Comparison of ENCODE assay signal across 8 mouse cellular contexts in genomic region chr11:103051249-103051691, GRCm38 (mm10). TPM values are rescaled to one million over a fixed set of nuclear protein-coding genes. Genes with fewer than 3 reads are reported as not detected.
DNase-seq lines count a peak whose midpoint lies in the region; ATAC-seq and TF ChIP-seq lines count a peak whose summit lies in the region.
"Had no signal": no experiment of that assay in that cellular context is flagged by ENCODE, and none has a peak within 500 bp of the region (broad histone marks: within the 10 kb centered on the region; RNA-seq: fewer than 3 reads in every experiment).

No protein-coding gene starts in this region.

- H3K79me2 ChIP-seq in C2C12 (ENCODE audit: control insufficient read depth, insufficient read depth), result peaks cover 34% of the 10 kb centered on the region
- peaks cover 21% of the 10 kb centered on the region; the same call in 1 of the 2 replicates for H3K79me2 ChIP-seq in macrophage (ENCODE audit: inconsistent target)

- peak overlapping the region; percentile 19 for H3ac ChIP-seq in C2C12 (ENCODE audit: control insufficient read depth, insufficient read length, low read depth)

- no peak for TF ChIP-seq CTCF in C2C12 (IDR thresholded peaks at IDR 0.05; ENCODE audit: control insufficient read depth, insufficient read depth, insufficient read length)
- no peak for TF ChIP-seq CTCF in heart, postnatal 0 days (IDR thresholded peaks at IDR 0.05; ENCODE audit: low read depth)

- WGBS in heart, postnatal 0 days, result 14% methylated on average over 8 of the region's 8 CpGs
- WGBS in macrophage (ENCODE audit: missing documents), result 7% methylated on average over 8 of the region's 8 CpGs
- WGBS in forebrain, embryonic 12.5 days, result 88% methylated on average over 8 of the region's 8 CpGs

- H3K9me3 ChIP-seq in heart, postnatal 0 days (replicated peaks; ENCODE audit: control insufficient read depth, low read length), result no peaks in the 10 kb centered on the region
- no peaks in the 10 kb centered on the region for H3K9me3 ChIP-seq in forebrain, embryonic 12.5 days
- H3K9me3 ChIP-seq: limb, embryonic 12.5 days had no signal

- H3K27ac ChIP-seq in heart, postnatal 0 days (ENCODE audit: low read depth), result peak overlapping the region; percentile 82
- peak overlapping the region; percentile 21 for H3K27ac ChIP-seq in macrophage
- no peak overlapping the region for H3K27ac ChIP-seq in forebrain, embryonic 12.5 days
- H3K27ac ChIP-seq: limb, embryonic 12.5 days had no signal

- H3K9ac ChIP-seq in heart, postnatal 0 days (replicated peaks; ENCODE audit: low read depth, low read length), result no peak overlapping the region
- no peak overlapping the region for H3K9ac ChIP-seq in forebrain, embryonic 12.5 days
- H3K9ac ChIP-seq: limb, embryonic 12.5 days had no signal

- H3K79me3 ChIP-seq in C2C12 (ENCODE audit: low read depth), result peaks cover 12% of the 10 kb centered on the region

- H3K27me3 ChIP-seq in C2C12 (ENCODE audit: control insufficient read depth, insufficient read depth, insufficient read length), result no peaks in the 10 kb centered on the region
- H3K27me3 ChIP-seq in heart, postnatal 0 days (ENCODE audit: control insufficient read depth, insufficient read depth, low read length), result no peaks in the 10 kb centered on the region
- no peaks in the 10 kb centered on the region for H3K27me3 ChIP-seq in forebrain, embryonic 12.5 days
- H3K27me3 ChIP-seq: limb, embryonic 12.5 days had no signal

- 0 out of 2 replicates have a peak overlapping the region, but pooled peaks have one; percentile 6 for H3K4me2 ChIP-seq in heart, postnatal 0 days (ENCODE audit: low read depth, low read length)
- H3K4me2 ChIP-seq in forebrain, embryonic 12.5 days, result no peak overlapping the region
- H3K4me2 ChIP-seq: limb, embryonic 12.5 days had no signal

- ATAC-seq in common myeloid progenitor, adult 5-6 weeks (replicated peaks; ENCODE audit: low read depth, poor library complexity, severe bottlenecking), result peak; percentile 45
- ATAC-seq in heart, postnatal 0 days (ENCODE audit: insufficient read depth, low read depth), result peak; percentile 92
- ATAC-seq in forebrain, embryonic 12.5 days (ENCODE audit: low FRiP score), result no peak

- DNase-seq in 3134 (ENCODE audit: extremely low read depth, insufficient read length, low spot score), result peak; percentile 91
- peak; percentile 88 for DNase-seq in heart, postnatal 0 days (ENCODE audit: low spot score)
- no peak for DNase-seq in neural tube, embryonic 10.5 days (ENCODE audit: extremely low spot score, low spot score)

- TF ChIP-seq EP300 in heart, postnatal 0 days (IDR thresholded peaks at IDR 0.05; ENCODE audit: low read depth), result 0 out of 2 replicates have a peak, but pooled peaks have one; percentile 47

- peaks cover 15% of the 10 kb centered on the region; the same call in 1 of the 2 replicates for H3K4me1 ChIP-seq in heart, postnatal 0 days (ENCODE audit: control insufficient read depth, insufficient read depth)
- no peaks in the 10 kb centered on the region for H3K4me1 ChIP-seq in forebrain, embryonic 12.5 days
- H3K4me1 ChIP-seq: limb, embryonic 12.5 days had no signal

- H3K36me3 ChIP-seq in C2C12 (ENCODE audit: control insufficient read depth, insufficient read depth), result peaks cover 76% of the 10 kb centered on the region
- H3K36me3 ChIP-seq in heart, postnatal 0 days (replicated peaks; ENCODE audit: control insufficient read depth, insufficient read depth, low read length), result peaks cover 45% of the 10 kb centered on the region
- H3K36me3 ChIP-seq in macrophage (ENCODE audit: inconsistent target), result peaks cover 38% of the 10 kb centered on the region
- H3K36me3 ChIP-seq in forebrain, embryonic 12.5 days (replicated peaks), result peaks cover 67% of the 10 kb centered on the region

- H3K4me3 ChIP-seq in C2C12 (ENCODE audit: insufficient read depth, poor library complexity, severe bottlenecking), result no peak overlapping the region
- H3K4me3 ChIP-seq in heart, postnatal 0 days (ENCODE audit: low read depth, low read length), result no peak overlapping the region
- H3K4me3 ChIP-seq in macrophage (ENCODE audit: inconsistent target), result no peak overlapping the region
- H3K4me3 ChIP-seq in forebrain, embryonic 12.5 days (replicated peaks), result no peak overlapping the region
- H3K4me3 ChIP-seq: limb, embryonic 12.5 days had no signal

TF ChIP-seq in C2C12, 6 proteins besides CTCF, POLR2A, EP300 and RAD21:
- TF ChIP-seq CEBPB (IDR thresholded peaks at IDR 0.05; ENCODE audit: low read depth), result peak; percentile 76
- peak; percentile 5 for TF ChIP-seq MYOD1 (IDR thresholded peaks at IDR 0.05; ENCODE audit: control insufficient read depth, insufficient read length, low read depth)
- peak; percentile 3 for TF ChIP-seq USF1 (IDR thresholded peaks at IDR 0.05; ENCODE audit: low read depth)
- no peak for TF ChIP-seq MYOG (IDR thresholded peaks at IDR 0.05; ENCODE audit: control insufficient read depth, extremely low read depth, insufficient read length)
- TF ChIP-seq FOSL1 (IDR thresholded peaks at IDR 0.05; ENCODE audit: insufficient read depth, low read length, poor library complexity, severe bottlenecking), result peak; percentile 64
- no peak for TF ChIP-seq MAX (IDR thresholded peaks at IDR 0.05)

RNA-seq across cellular contexts. Expression of gene Dcakd, which starts 23.1 kb away (rescaled TPM):
- polyA plus RNA-seq in C2C12 (2012; fragmentation: generic; extraction: Trizol), result 185 TPM
- 13.2 and 18.7 TPM in 2 replicates for total RNA-seq in common myeloid progenitor, adult 5-6 weeks (2017)
- 53.5 and 64.0 TPM in 2 replicates for total RNA-seq in heart, postnatal 0 days (2014; rRNA removed; ENCODE audit: low replicate concordance)
- 45.2 and 50.4 TPM in 2 replicates for polyA plus RNA-seq in heart, postnatal 0 days (2015; fragmentation: Nextera tagmentation; extraction: Ambion mirVana)
- 10 to 100 TPM in 21 of 26 experiments, 1 to 10 TPM in 5; 4.7 to 63.8 (median 24.2) TPM for total RNA-seq in macrophage (2018; cell fraction: chromatin; rRNA removed)
- total RNA-seq in macrophage (2018; cell fraction: cytosol; rRNA removed), result 10 to 100 TPM in 25 of 26 experiments, 1 to 10 TPM in 1; 9.0 to 27.8 (median 21.2) TPM
- total RNA-seq in macrophage (2018; cell fraction: nucleus; rRNA removed), result 10 to 100 TPM in 25 of 26 experiments, 1 to 10 TPM in 1; 8.1 to 54.4 (median 21.1) TPM
- 24.3 to 27.5 TPM (median 26.4 TPM) in 3 replicates for polyA plus RNA-seq in macrophage (2018)
- polyA plus RNA-seq in forebrain, embryonic 12.5 days (2016; fragmentation: Nextera tagmentation; extraction: Ambion mirVana), result 190 and 210 TPM in 2 replicates

RNA-seq across cellular contexts. Expression of gene Nmt1, which starts 23.3 kb away (rescaled TPM):
- polyA plus RNA-seq in C2C12 (2012; fragmentation: generic; extraction: Trizol) (64.9 TPM), macrophage (2018) (58.0 to 93.5 TPM (median 59.5 TPM) in 3 replicates)
- total RNA-seq in common myeloid progenitor, adult 5-6 weeks (2017), result 32.2 and 37.7 TPM in 2 replicates
- 47.6 and 63.6 TPM in 2 replicates for total RNA-seq in heart, postnatal 0 days (2014; rRNA removed; ENCODE audit: low replicate concordance)
- 46.6 and 50.0 TPM in 2 replicates for polyA plus RNA-seq in heart, postnatal 0 days (2015; fragmentation: Nextera tagmentation; extraction: Ambion mirVana)
- 10 to 100 TPM; 17.8 to 62.3 (median 36.5) TPM for total RNA-seq in macrophage (2018; cell fraction: chromatin; rRNA removed)
- total RNA-seq in macrophage (2018; cell fraction: cytosol; rRNA removed), result 100 to 1,000 TPM in 2 of 26 experiments, 10 to 100 TPM in 24; 47.5 to 103 (median 66.1) TPM
- total RNA-seq in macrophage (2018; cell fraction: nucleus; rRNA removed), result 10 to 100 TPM; 18.3 to 57.8 (median 36.3) TPM
- 49.0 and 56.2 TPM in 2 replicates for polyA plus RNA-seq in forebrain, embryonic 12.5 days (2016; fragmentation: Nextera tagmentation; extraction: Ambion mirVana)

RNA-seq across cellular contexts. Expression of gene Plcd3, which starts 50.2 kb away (rescaled TPM):
- polyA plus RNA-seq in C2C12 (2012; fragmentation: generic; extraction: Trizol) (27.6 TPM), macrophage (2018) (0.07 to 0.21 TPM in 2 of 3 replicates, not detected in the other)
- total RNA-seq in common myeloid progenitor, adult 5-6 weeks (2017), result 0.27 and 3.6 TPM in 2 replicates
- 27.0 and 38.9 TPM in 2 replicates for total RNA-seq in heart, postnatal 0 days (2014; rRNA removed; ENCODE audit: low replicate concordance)
- polyA plus RNA-seq in heart, postnatal 0 days (2015; fragmentation: Nextera tagmentation; extraction: Ambion mirVana), result 14.5 and 16.3 TPM in 2 replicates
- 1 to 10 TPM in 2 of 26 experiments, under 1 TPM in 12, not detected in 12; 0.24 to 2.5 (median 0.41) TPM for total RNA-seq in macrophage (2018; cell fraction: chromatin; rRNA removed)
- total RNA-seq in macrophage (2018; cell fraction: cytosol; rRNA removed), result under 1 TPM in 15 of 26 experiments, not detected in 11; 0.04 to 0.25 (median 0.09) TPM
- 1 to 10 TPM in 1 of 26 experiments, under 1 TPM in 6, not detected in 19; 0.12 to 1.1 (median 0.25) TPM for total RNA-seq in macrophage (2018; cell fraction: nucleus; rRNA removed)
- polyA plus RNA-seq in forebrain, embryonic 12.5 days (2016; fragmentation: Nextera tagmentation; extraction: Ambion mirVana), result 1.4 and 1.5 TPM in 2 replicates

RNA-seq across cellular contexts. Expression of gene Acbd4, which starts 50.2 kb away (rescaled TPM):
- polyA plus RNA-seq in C2C12 (2012; fragmentation: generic; extraction: Trizol) (23.0 TPM), macrophage (2018) (8.8 to 14.0 TPM (median 10.0 TPM) in 3 replicates)
- 9.2 and 9.3 TPM in 2 replicates for total RNA-seq in common myeloid progenitor, adult 5-6 weeks (2017)
- total RNA-seq in heart, postnatal 0 days (2014; rRNA removed; ENCODE audit: low replicate concordance), result 16.3 and 20.0 TPM in 2 replicates
- polyA plus RNA-seq in heart, postnatal 0 days (2015; fragmentation: Nextera tagmentation; extraction: Ambion mirVana), result 21.6 and 22.2 TPM in 2 replicates
- total RNA-seq in macrophage (2018; cell fraction: chromatin; rRNA removed), result 10 to 100 TPM in 19 of 26 experiments, 1 to 10 TPM in 7; 5.0 to 35.6 (median 19.3) TPM
- 10 to 100 TPM in 21 of 26 experiments, 1 to 10 TPM in 5; 6.8 to 26.2 (median 14.3) TPM for total RNA-seq in macrophage (2018; cell fraction: cytosol; rRNA removed)
- 10 to 100 TPM in 15 of 26 experiments, 1 to 10 TPM in 11; 4.3 to 28.6 (median 11.3) TPM for total RNA-seq in macrophage (2018; cell fraction: nucleus; rRNA removed)
- polyA plus RNA-seq in forebrain, embryonic 12.5 days (2016; fragmentation: Nextera tagmentation; extraction: Ambion mirVana), result 5.7 and 7.1 TPM in 2 replicates
